Mouse (Mus musculus) embryonic fibroblast, embryonic 13.5 days (primary cell): ENCODE results near the gene Zfpm1.

ENCODE experiments used
- CTCF ChIP-seq: IDR thresholded peaks from 2 replicates; pipeline ENCODE4 v1.5.1; 2011; ENCODE audit warnings: mild to moderate bottlenecking, control low read depth, low read length, moderate library complexity, borderline replicate concordance; ENCODE audit not compliant: insufficient read depth
- POLR2A ChIP-seq: IDR thresholded peaks from 2 replicates; pipeline ENCODE4 v1.6.1; 2011; ENCODE audit warnings: low read depth, mild to moderate bottlenecking, control low read depth, low read length, moderate library complexity

DNA sequence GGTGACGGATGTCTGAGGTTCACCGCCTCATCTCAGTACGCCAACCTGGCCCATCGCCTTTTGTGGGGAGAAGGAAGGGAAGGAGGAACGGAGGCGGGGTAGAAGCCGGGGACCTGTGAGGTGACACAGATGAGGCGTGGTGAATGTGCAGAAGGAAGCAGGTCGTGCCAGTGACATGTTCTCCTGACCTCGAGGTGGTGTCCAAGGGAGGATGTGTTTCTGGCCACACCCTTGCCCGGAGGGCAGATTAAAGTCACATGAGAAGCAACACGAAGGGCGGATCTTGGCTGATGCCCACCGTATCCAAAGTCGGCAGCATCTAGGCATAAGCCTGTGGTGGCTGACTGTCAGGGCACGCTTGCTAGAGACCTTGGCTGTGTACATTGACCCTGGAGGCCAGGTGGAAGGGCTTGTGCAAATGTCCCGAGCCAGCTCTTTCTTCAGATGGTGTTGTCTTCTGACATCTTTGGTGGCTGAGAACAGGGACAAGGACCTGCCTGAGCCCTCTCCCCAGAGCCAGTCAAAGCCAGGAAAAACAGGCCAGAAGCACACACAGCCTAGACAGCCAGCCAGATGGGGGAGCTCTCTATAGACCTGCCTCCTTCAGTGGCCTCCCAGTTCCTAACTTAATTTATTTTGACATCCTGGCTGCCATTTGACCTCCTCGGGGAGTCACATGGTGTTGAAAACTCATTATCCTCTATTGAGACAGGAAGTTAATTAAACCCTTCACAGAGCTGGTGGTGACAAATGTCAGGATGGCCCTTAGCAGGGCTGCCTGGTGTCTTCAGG, 4.5 kb upstream of the Zfpm1 start:
- TF ChIP-seq CTCF (no peak), POLR2A (no peak)
